Mouse (Mus musculus) kidney, adult 18-20 months (tissue): ENCODE results near the gene Hs3st3b1.

ENCODE experiments used
- DNase-seq: peaks from one replicate; pipeline ENCODE4 v3.0.0; 2021

Gene Hs3st3b1

GRCm38 (mm10) chr11:63921044-63921951 lies 792 bp downstream of the Hs3st3b1 start:
- DNase-seq, result no peak

GRCm38 (mm10) chr11:63920531-63920930 lies 1.6 kb downstream of the Hs3st3b1 start:
- peak; percentile 79 for DNase-seq

GRCm38 (mm10) chr11:63919211-63920098 lies 2.6 kb downstream of the Hs3st3b1 start:
- no peak for DNase-seq

GRCm38 (mm10) chr11:63918321-63919105 lies 3.6 kb downstream of the Hs3st3b1 start:
- DNase-seq, result peak; percentile 63

- DNase-seq, result no peak
These were observed 4.5 kb downstream of the Hs3st3b1 start for GRCm38 (mm10) chr11:63917561-63917960.

DNA sequence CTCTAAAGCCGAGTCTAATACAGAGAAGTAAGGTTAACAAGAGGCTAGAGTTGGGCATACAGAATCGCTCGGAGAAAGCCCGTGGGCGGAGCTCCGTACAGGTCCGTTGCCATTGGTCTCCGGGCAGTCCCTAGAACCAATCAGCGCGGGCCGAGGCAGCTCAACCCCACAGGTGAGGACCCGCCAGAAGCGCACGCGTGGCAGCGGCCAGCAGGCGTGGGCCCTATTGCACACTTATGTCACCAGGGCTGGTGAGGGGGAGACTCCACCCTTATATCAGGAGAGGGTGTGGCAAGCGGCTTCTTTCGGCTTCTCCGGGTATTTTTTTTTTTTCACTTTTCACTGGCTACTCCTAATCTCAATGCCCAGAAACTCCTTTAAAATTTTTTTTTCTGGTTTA lies 7.7 kb downstream of the Hs3st3b1 start:
- peak; percentile 84 for DNase-seq

DNA sequence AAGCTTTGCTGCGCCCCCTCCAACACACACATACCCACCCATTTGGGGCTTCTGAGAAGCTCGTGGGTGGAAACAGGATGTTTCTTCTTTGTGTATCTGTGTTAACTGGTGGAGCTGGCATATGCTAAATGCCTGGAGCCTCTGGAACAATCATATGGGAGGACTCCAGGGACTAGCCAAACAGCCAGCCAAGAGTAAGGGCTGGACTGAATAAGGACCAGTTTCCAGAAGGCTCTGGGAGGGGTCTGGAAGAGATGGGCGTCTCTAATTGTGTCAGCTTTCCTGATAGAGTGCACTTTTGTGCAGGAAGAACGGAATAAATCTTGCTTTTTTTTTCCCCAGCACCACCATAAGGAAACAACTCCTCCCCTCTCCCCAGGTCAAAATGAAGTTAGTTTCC lies 8.2 kb downstream of the Hs3st3b1 start:
- no peak for DNase-seq

- DNase-seq, result no peak
These were observed 11.1 kb downstream of the Hs3st3b1 start for GRCm38 (mm10) chr11:63911001-63911400.

DNA sequence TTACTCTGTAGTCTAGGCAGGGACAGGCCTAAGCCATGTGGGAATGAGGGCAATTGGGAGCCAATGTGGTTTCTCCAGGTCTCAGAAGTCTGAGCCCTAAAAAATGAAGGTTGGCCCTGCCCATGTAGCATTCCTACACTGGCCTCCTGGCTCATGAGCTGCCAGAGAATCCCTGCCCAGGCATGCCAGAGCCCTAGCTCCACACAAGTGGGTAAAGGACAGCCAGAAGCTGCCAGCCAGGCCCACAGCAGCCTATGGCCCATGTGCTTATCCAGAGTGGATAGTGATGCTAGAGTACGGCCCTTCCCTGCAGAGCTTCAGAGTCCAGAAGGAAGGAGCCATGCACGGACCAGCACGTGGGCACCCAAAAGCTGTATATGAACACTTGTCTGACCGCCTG lies 12.1 kb downstream of the Hs3st3b1 start:
- no peak for DNase-seq

DNA sequence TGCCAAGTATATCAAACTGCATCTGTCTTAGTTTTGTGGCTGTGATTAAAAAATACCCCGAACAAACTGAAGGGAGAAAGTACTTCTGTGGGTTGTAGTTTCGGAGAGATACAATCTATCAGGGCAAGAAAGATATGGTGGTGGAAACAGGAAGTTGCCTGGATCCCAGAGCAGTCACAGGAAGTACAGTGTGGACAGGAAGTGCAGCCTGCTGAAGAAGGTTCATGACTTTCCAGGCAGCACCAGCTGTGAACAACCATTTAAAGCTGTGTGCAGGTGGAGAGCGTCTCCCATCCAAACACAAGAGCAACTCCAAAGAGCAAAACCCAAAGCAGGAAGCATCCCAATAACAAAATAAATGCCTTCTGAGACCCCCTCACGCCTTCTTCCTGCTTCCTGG lies 13.6 kb downstream of the Hs3st3b1 start:
- no peak for DNase-seq

DNA sequence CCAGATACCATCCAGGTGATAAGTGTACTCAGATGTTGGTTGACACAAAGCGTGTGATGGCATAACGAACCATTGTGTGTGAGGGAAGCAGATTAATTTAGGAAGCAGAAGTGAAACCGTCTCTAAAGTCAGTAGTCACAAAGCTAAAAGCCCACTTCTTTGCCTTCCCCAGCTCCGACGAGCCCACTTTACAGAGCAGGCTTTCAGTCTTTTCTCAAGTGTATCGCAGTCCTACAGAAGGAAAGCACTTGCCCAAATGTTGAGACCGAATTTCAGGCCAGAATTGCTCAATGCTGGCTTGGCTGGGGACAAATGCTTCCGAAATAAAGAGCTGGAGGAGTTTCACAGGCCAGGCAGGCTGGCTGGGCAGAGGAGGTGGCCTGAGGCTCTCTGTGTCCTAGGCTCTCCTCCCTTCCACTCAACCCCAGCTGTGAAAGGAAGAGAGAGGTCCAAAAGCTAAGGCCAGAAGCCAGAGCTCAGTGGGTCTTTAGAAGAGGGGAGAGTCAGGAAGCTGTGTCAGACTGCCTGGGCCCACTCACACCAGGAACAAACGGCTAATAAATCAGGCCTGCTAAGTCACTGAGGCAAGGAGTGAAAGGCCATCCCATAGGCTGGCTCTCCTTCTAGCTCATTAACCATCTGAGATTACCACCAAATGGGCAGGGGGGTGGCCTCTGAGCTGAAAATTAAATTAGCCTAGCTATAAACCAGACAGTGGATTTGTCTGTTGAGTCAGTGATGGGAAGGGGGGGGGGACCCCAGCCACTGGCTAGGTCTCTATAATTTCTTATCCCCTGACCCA lies 15.3 kb downstream of the Hs3st3b1 start:
- DNase-seq, result no peak

DNA sequence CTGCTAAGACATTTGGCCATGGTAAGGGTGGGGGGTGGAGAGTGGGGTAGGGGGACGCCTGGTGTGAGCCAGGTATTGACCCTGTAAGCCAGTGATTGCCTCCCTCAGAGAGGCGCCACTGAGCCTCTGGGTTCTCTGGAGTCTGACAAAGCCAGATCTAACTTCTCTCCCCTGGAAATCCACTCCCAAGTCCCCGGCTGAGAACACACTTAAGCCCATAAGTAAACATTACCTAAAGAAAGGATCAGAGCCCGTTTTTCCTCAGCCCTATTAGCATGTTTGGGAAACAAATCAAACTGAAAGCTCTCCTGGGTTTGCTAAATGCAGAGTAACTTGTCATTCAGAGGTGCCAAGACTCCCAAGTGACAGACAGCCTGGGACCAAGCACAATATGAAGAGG lies 17.3 kb downstream of the Hs3st3b1 start:
- DNase-seq, result no peak

GRCm38 (mm10) chr11:63898509-63899168 lies 23.5 kb downstream of the Hs3st3b1 start:
- no peak for DNase-seq

GRCm38 (mm10) chr11:63897856-63898508 lies 24.1 kb downstream of the Hs3st3b1 start:
- DNase-seq, result no peak

DNA sequence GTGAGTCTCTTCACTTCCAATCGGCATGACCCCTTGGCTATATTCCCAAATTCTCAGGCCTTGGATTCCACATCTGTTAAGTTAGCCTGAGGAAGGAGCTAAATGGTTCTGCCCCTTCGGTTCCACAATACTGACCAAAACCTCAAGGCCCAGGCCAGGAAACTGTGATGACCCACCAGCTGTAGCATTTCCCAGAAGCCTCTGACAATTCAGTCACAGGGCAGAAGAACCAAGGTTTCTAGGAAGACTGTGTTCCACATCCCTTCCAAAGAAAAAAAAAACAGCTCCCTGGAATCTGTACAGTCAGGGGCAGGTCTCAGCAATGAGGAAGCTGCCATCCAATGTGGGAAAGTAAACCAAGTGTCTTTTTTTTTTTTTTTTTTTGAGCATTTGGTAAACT lies 25.1 kb downstream of the Hs3st3b1 start:
- no peak for DNase-seq

GRCm38 (mm10) chr11:63894188-63894587 lies 27.9 kb downstream of the Hs3st3b1 start:
- peak; percentile 27 for DNase-seq

DNA sequence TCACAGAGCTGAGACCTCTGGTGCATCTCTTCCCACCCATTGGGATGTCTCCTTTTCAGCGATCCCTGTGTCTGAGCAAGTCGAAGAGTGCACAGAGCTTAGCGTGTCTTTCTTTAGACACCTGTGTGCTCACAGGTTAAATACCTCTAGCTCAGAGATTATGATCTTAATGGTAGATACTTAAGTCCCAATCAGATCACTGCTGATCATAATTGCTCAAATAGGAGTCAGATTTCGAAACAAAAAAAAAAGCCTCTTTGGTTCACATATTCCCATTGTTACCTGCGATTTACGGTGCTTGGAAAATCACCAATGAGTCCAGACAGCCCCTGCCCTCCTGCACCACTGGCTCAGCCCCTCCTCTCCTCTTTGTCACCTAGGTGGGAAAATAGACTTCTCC lies 28.5 kb downstream of the Hs3st3b1 start:
- no peak for DNase-seq

GRCm38 (mm10) chr11:63891479-63892020 lies 30.5 kb downstream of the Hs3st3b1 start:
- DNase-seq, result no peak

- no peak for DNase-seq
These were observed 38.7 kb downstream of the Hs3st3b1 start for GRCm38 (mm10) chr11:63883385-63883784.

DNA sequence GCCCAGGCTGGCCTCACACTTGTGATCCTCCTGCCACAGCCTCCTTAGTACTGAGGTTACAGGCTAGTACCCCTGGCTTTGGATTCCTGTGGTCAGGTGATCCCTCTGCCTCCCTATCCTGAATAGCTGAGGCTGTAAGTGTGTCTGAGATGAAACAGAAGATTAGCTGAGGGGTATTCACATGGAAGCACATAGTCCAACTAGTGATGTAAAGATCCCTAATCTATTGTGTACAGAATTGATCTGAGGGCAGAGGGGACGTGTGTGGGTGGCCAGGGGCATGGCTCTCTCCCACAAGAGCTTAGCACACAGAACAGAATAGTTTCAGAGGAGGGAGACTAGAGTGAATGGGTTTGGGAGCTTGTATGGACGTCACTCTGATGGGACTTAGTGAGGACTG lies 41.8 kb downstream of the Hs3st3b1 start:
- no peak for DNase-seq

GRCm38 (mm10) chr11:63879261-63879660 lies 42.8 kb downstream of the Hs3st3b1 start:
- DNase-seq, result no peak
